Comparison of ENCODE assay signal across 17 mouse cellular contexts in the genomic region with DNA sequence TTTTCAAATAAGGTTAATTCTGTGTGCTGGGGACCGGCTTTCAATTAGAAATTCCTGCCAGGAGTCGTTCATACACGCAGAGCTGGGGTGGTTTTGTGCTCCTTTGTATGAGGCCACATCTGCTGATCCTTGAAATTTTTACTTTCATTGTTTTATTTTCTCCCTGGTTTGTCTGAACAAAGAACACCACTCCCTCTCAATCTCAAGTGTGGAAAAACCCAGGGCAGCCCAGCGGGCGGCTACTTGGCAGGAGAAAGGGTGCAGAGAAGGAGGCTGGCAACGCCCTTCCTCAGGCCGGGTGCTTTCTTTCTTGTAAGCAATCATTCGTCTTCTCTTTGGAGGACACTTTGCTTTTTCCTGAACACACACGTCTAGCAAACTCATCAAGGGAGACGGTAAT.
A peak's percentile ranks its signal among the peaks of the same experiment; 100 is the strongest.
DNase-seq lines count a peak whose midpoint lies in the region; ATAC-seq and TF ChIP-seq lines count a peak whose summit lies in the region.
"Had no signal": no experiment of that assay in that cellular context is flagged by ENCODE, and none has a peak within 500 bp of the region (broad histone marks: within the 10 kb centered on the region; RNA-seq: fewer than 3 reads in every experiment).

No protein-coding gene starts in this region.

- peak; percentile 27 for DNase-seq in forebrain, embryonic 14.5 days (ENCODE audit: low spot score)
- peak; percentile 23 for DNase-seq in lung, embryonic 14.5 days
- no peak for DNase-seq in left cerebral cortex, postnatal 36 days (ENCODE audit: low spot score in 2 of 2)
- DNase-seq: B cell, adult 2 months; cerebellum, adult 8-10 months; embryo, embryonic 11 days; right cerebral cortex, adult 18-20 months; thymus, adult 2 months had no signal

- no peak for TF ChIP-seq CTCF in lung, embryonic 14.5 days (IDR thresholded peaks at IDR 0.05; ENCODE audit: low read depth)

- 57% methylated on average over 10 of the region's 10 CpGs for WGBS in forebrain, embryonic 14.5 days
- 39% methylated on average over 10 of the region's 10 CpGs for WGBS in forebrain, embryonic 16.5 days
- 71% methylated on average over 10 of the region's 10 CpGs for WGBS in midbrain, embryonic 12.5 days
- 59% methylated on average over 10 of the region's 10 CpGs for WGBS in midbrain, embryonic 16.5 days
- 51% methylated on average over 10 of the region's 10 CpGs for WGBS in lung, embryonic 14.5 days
- 58% methylated on average over 10 of the region's 10 CpGs for WGBS in stomach, embryonic 16.5 days

- H3K36me3 ChIP-seq in forebrain, embryonic 14.5 days (ENCODE audit: control insufficient read depth, insufficient read depth, low read length): no peaks in the 10 kb centered on the region
- H3K36me3 ChIP-seq in forebrain, embryonic 16.5 days (ENCODE audit: control insufficient read depth, insufficient read depth): no peaks in the 10 kb centered on the region
- no peaks in the 10 kb centered on the region for H3K36me3 ChIP-seq in midbrain, embryonic 12.5 days
- H3K36me3 ChIP-seq in midbrain, embryonic 16.5 days (ENCODE audit: control insufficient read depth, insufficient read depth, low read length): no peaks in the 10 kb centered on the region
- H3K36me3 ChIP-seq in lung, embryonic 14.5 days (ENCODE audit: insufficient read depth): no peaks in the 10 kb centered on the region
- H3K36me3 ChIP-seq in stomach, embryonic 16.5 days (ENCODE audit: control insufficient read depth, insufficient read depth, low read length): no peaks in the 10 kb centered on the region
- H3K36me3 ChIP-seq: hindbrain, embryonic 13.5 days; neural tube, embryonic 13.5 days had no signal

- intact Hi-C loops in left cerebral cortex, postnatal 36 days (cut with DNase I): loop anchor here (10.0 kb wide), 1 partner anchor 498 kb away; no protein-coding TSS in a partner anchor

- no peak overlapping the region for H3K9ac ChIP-seq in forebrain, embryonic 14.5 days (ENCODE audit: low read length)
- no peak overlapping the region for H3K9ac ChIP-seq in forebrain, embryonic 16.5 days (replicated peaks; ENCODE audit: low read depth, low read length)
- H3K9ac ChIP-seq in midbrain, embryonic 12.5 days (replicated peaks): no peak overlapping the region
- H3K9ac ChIP-seq in midbrain, embryonic 16.5 days (ENCODE audit: low read depth, low read length): no peak overlapping the region
- H3K9ac ChIP-seq in lung, embryonic 14.5 days: no peak overlapping the region
- no peak overlapping the region for H3K9ac ChIP-seq in stomach, embryonic 16.5 days (ENCODE audit: low read length)
- H3K9ac ChIP-seq: hindbrain, embryonic 13.5 days; neural tube, embryonic 13.5 days had no signal

- no peak overlapping the region for H3K4me2 ChIP-seq in forebrain, embryonic 14.5 days (ENCODE audit: low read length)
- H3K4me2 ChIP-seq in forebrain, embryonic 16.5 days (ENCODE audit: low read length): no peak overlapping the region
- no peak overlapping the region for H3K4me2 ChIP-seq in midbrain, embryonic 12.5 days (replicated peaks)
- H3K4me2 ChIP-seq in midbrain, embryonic 16.5 days (ENCODE audit: low read length): no peak overlapping the region
- no peak overlapping the region for H3K4me2 ChIP-seq in lung, embryonic 14.5 days
- H3K4me2 ChIP-seq in stomach, embryonic 16.5 days (ENCODE audit: low read depth, low read length): no peak overlapping the region
- H3K4me2 ChIP-seq: hindbrain, embryonic 13.5 days; neural tube, embryonic 13.5 days had no signal

- H3K27me3 ChIP-seq in forebrain, embryonic 14.5 days (replicated peaks; ENCODE audit: control insufficient read depth, insufficient read depth, low read length): no peaks in the 10 kb centered on the region
- no peaks in the 10 kb centered on the region for H3K27me3 ChIP-seq in forebrain, embryonic 16.5 days (replicated peaks; ENCODE audit: control insufficient read depth, insufficient read depth, low read length)
- peaks cover 4% of the 10 kb centered on the region; the same call in 1 of the 2 replicates for H3K27me3 ChIP-seq in midbrain, embryonic 12.5 days
- H3K27me3 ChIP-seq in midbrain, embryonic 16.5 days (ENCODE audit: control insufficient read depth, insufficient read depth, low read depth, low read length): no peaks in the 10 kb centered on the region
- H3K27me3 ChIP-seq in lung, embryonic 14.5 days (ENCODE audit: insufficient read depth, low read length): no peaks in the 10 kb centered on the region
- H3K27me3 ChIP-seq in stomach, embryonic 16.5 days (ENCODE audit: control insufficient read depth, insufficient read depth, low read length): no peaks in the 10 kb centered on the region
- H3K27me3 ChIP-seq: hindbrain, embryonic 13.5 days; neural tube, embryonic 13.5 days had no signal

- H3K4me1 ChIP-seq in forebrain, embryonic 14.5 days (ENCODE audit: control insufficient read depth, insufficient read depth, low read length): no peaks in the 10 kb centered on the region
- 0 out of 2 replicates have a peak, but pooled peaks cover 3% of the 10 kb centered on the region for H3K4me1 ChIP-seq in forebrain, embryonic 16.5 days (replicated peaks; ENCODE audit: control insufficient read depth, insufficient read depth, low read length)
- no peaks in the 10 kb centered on the region for H3K4me1 ChIP-seq in midbrain, embryonic 12.5 days
- H3K4me1 ChIP-seq in midbrain, embryonic 16.5 days (ENCODE audit: control insufficient read depth, insufficient read depth, low read length): no peaks in the 10 kb centered on the region
- H3K4me1 ChIP-seq in lung, embryonic 14.5 days (ENCODE audit: insufficient read depth): no peaks in the 10 kb centered on the region
- H3K4me1 ChIP-seq in stomach, embryonic 16.5 days (ENCODE audit: control insufficient read depth, insufficient read depth, low read length): no peaks in the 10 kb centered on the region
- H3K4me1 ChIP-seq: neural tube, embryonic 13.5 days had no signal

- no peaks in the 10 kb centered on the region for H3K9me3 ChIP-seq in forebrain, embryonic 14.5 days (replicated peaks; ENCODE audit: control insufficient read depth, low read length)
- H3K9me3 ChIP-seq in forebrain, embryonic 16.5 days (ENCODE audit: control insufficient read depth, low read length): no peaks in the 10 kb centered on the region
- H3K9me3 ChIP-seq in midbrain, embryonic 12.5 days: no peaks in the 10 kb centered on the region
- H3K9me3 ChIP-seq in midbrain, embryonic 16.5 days (replicated peaks; ENCODE audit: control insufficient read depth, low read length, poor library complexity, severe bottlenecking): no peaks in the 10 kb centered on the region
- no peaks in the 10 kb centered on the region for H3K9me3 ChIP-seq in lung, embryonic 14.5 days (ENCODE audit: low read depth, low read length)
- H3K9me3 ChIP-seq in stomach, embryonic 16.5 days (replicated peaks; ENCODE audit: control insufficient read depth, low read length): no peaks in the 10 kb centered on the region
- H3K9me3 ChIP-seq: hindbrain, embryonic 13.5 days; neural tube, embryonic 13.5 days had no signal

- peak; percentile 19; the same call in 1 of the 2 replicates for ATAC-seq in forebrain, embryonic 14.5 days
- no peak for ATAC-seq in forebrain, embryonic 16.5 days
- ATAC-seq in midbrain, embryonic 12.5 days (ENCODE audit: low FRiP score, low read depth): peak; percentile 7; the same call in 1 of the 2 replicates
- no peak for ATAC-seq in midbrain, embryonic 16.5 days
- 0 out of 2 replicates have a peak, but pooled peaks have one; percentile 26 for ATAC-seq in lung, embryonic 14.5 days (ENCODE audit: insufficient read depth)
- peak; percentile 45; the same call in 1 of the 2 replicates for ATAC-seq in stomach, embryonic 16.5 days (ENCODE audit: insufficient read depth, low FRiP score)
- no peak for ATAC-seq in activated CD4-positive, CD25-positive, alpha-beta regulatory T cell, adult 4 months
- ATAC-seq: intestine, embryonic 16.5 days had no signal

- no peak overlapping the region for H3K4me3 ChIP-seq in forebrain, embryonic 14.5 days (ENCODE audit: low read depth, low read length)
- H3K4me3 ChIP-seq in forebrain, embryonic 16.5 days (replicated peaks; ENCODE audit: low read length): no peak overlapping the region
- no peak overlapping the region for H3K4me3 ChIP-seq in midbrain, embryonic 12.5 days
- no peak overlapping the region for H3K4me3 ChIP-seq in midbrain, embryonic 16.5 days (ENCODE audit: low read depth, low read length)
- no peak overlapping the region for H3K4me3 ChIP-seq in lung, embryonic 14.5 days (ENCODE audit: low read depth, low read length)
- no peak overlapping the region for H3K4me3 ChIP-seq in stomach, embryonic 16.5 days (replicated peaks; ENCODE audit: low read length)
- H3K4me3 ChIP-seq: erythroblast, embryonic 14.5 days; hindbrain, embryonic 13.5 days; neural tube, embryonic 13.5 days had no signal

- peak overlapping the region; percentile 27; the same call in 1 of the 2 replicates for H3K27ac ChIP-seq in forebrain, embryonic 14.5 days (ENCODE audit: low read depth, low read length)
- H3K27ac ChIP-seq in forebrain, embryonic 16.5 days (ENCODE audit: low read length): no peak overlapping the region
- H3K27ac ChIP-seq in midbrain, embryonic 12.5 days (replicated peaks): no peak overlapping the region
- no peak overlapping the region for H3K27ac ChIP-seq in midbrain, embryonic 16.5 days (ENCODE audit: low read length)
- no peak overlapping the region for H3K27ac ChIP-seq in lung, embryonic 14.5 days (ENCODE audit: low read depth)
- H3K27ac ChIP-seq in stomach, embryonic 16.5 days (ENCODE audit: low read length): peak overlapping the region; percentile 25; the same call in 1 of the 2 replicates
- H3K27ac ChIP-seq: hindbrain, embryonic 13.5 days; neural tube, embryonic 13.5 days had no signal

Comparison
In these comparisons a context has a peak if more than half of its experiments do, and no peak if none do; other contexts are left out.
1. ATAC-seq: peak in forebrain, embryonic 14.5 days (single experiment), midbrain, embryonic 12.5 days (single experiment), lung, embryonic 14.5 days (single experiment) and stomach, embryonic 16.5 days (single experiment); none in forebrain, embryonic 16.5 days (single experiment), midbrain, embryonic 16.5 days (single experiment) and activated CD4-positive, CD25-positive, alpha-beta regulatory T cell, adult 4 months (single experiment).
2. H3K27ac ChIP-seq: peak in forebrain, embryonic 14.5 days (single experiment) and stomach, embryonic 16.5 days (single experiment); none in forebrain, embryonic 16.5 days (single experiment), midbrain, embryonic 12.5 days (single experiment), midbrain, embryonic 16.5 days (single experiment) and lung, embryonic 14.5 days (single experiment).
3. DNase-seq: peak in forebrain, embryonic 14.5 days (single experiment) and lung, embryonic 14.5 days (single experiment); none in left cerebral cortex, postnatal 36 days (0 of 2).